Mouse (Mus musculus): Measurements from ENCODE around the gene Pdp2. TPM values are rescaled to one million over a fixed set of nuclear protein-coding genes. Genes with fewer than 3 reads are reported as not detected.
"Not testable (repeated sequence)": the region's sequence is repeated elsewhere in the genome, so short reads cannot be mapped to it uniquely, and the experiment has no call there.

Pdp2 gene
- polyA plus RNA-seq, 1 experiment from 2014 or later, result 17.6 TPM

GRCm38 (mm10) chr8:104640831-104641370 lies 49.6 kb downstream of the Pdp2 start:
- no peaks in the 10 kb centered on the region for H3K27me3 ChIP-seq
- ATAC-seq (ENCODE audit: low FRiP score), result peak; percentile 11; the same call in 1 of the 2 replicates
- peaks cover 31% of the 10 kb centered on the region for H3K36me3 ChIP-seq
- no peak overlapping the region for H3K27ac ChIP-seq
- peaks cover 23% of the 10 kb centered on the region for H3K4me1 ChIP-seq (replicated peaks)
- H3K4me2 ChIP-seq, result peak overlapping the region; percentile 95
- 10% methylated on average over 25 of the region's 25 CpGs for WGBS
- no peaks in the 10 kb centered on the region for H3K9me3 ChIP-seq
- peak overlapping the region; percentile 83 for H3K4me3 ChIP-seq
- peak overlapping the region; percentile 87 for H3K9ac ChIP-seq

- H3K9me3 ChIP-seq, result no peaks in the 10 kb centered on the region
- peaks cover 26% of the 10 kb centered on the region for H3K36me3 ChIP-seq
- peak within 1 kb of the TSS; percentile 87 for H3K9ac ChIP-seq
- under 1% methylated on average over 66 of the region's 66 CpGs for WGBS
- peaks cover 23% of the 10 kb centered on the region for H3K4me1 ChIP-seq (replicated peaks)
- peak; percentile 96 for ATAC-seq (ENCODE audit: low FRiP score)
- H3K4me2 ChIP-seq, result peak within 1 kb of the TSS; percentile 95
- peak within 1 kb of the TSS; percentile 83 for H3K27ac ChIP-seq
- H3K4me3 ChIP-seq, result peak within 1 kb of the TSS; percentile 83
- H3K27me3 ChIP-seq, result no peaks in the 10 kb centered on the region
These were observed 50.4 kb downstream of the Pdp2 start, which contains the start of gene Ciao2b for GRCm38 (mm10) chr8:104641426-104642323. TSS of gene Ciao2b (minus strand) at chr8:104641965.

GRCm38 (mm10) chr8:104642324-104642654 lies 51.0 kb downstream of the Pdp2 start:
- H3K4me3 ChIP-seq, result peak overlapping the region; percentile 83
- 76% methylated on average over 6 of the region's 6 CpGs for WGBS
- ATAC-seq (ENCODE audit: low FRiP score), result peak; percentile 55
- H3K9me3 ChIP-seq, result no peaks in the 10 kb centered on the region
- H3K4me2 ChIP-seq, result peak overlapping the region; percentile 95
- H3K4me1 ChIP-seq (replicated peaks), result peaks cover 23% of the 10 kb centered on the region
- H3K27ac ChIP-seq, result peak overlapping the region; percentile 83
- peaks cover 20% of the 10 kb centered on the region for H3K36me3 ChIP-seq
- H3K9ac ChIP-seq, result peak overlapping the region; percentile 87
- no peaks in the 10 kb centered on the region for H3K27me3 ChIP-seq

- H3K27ac ChIP-seq; H3K9me3 ChIP-seq; H3K4me2 ChIP-seq; H3K9ac ChIP-seq; H3K4me3 ChIP-seq; H3K27me3 ChIP-seq; H3K36me3 ChIP-seq; ATAC-seq (ENCODE audit: low FRiP score): not testable (repeated sequence)
- peaks cover 23% of the 10 kb centered on the region for H3K4me1 ChIP-seq (replicated peaks)
- 76% methylated on average over 3 of the region's 3 CpGs for WGBS
These were observed 52.9 kb downstream of the Pdp2 start for GRCm38 (mm10) chr8:104644187-104644586.

Other genes with a start within 250 kb of the Pdp2 start
- gene Cmtm4, start 195.6 kb upstream of the Pdp2 start, polyA plus RNA-seq (2015; fragmentation: Nextera tagmentation; extraction: Ambion mirVana), result 2.1 and 2.3 TPM in 2 replicates
- 115 and 120 TPM in 2 replicates for gene Dync1li2, start 148.4 kb upstream of the Pdp2 start, polyA plus RNA-seq (2015; fragmentation: Nextera tagmentation; extraction: Ambion mirVana)
- 0.35 and 0.36 TPM in 2 replicates for gene Terb1, start 81.5 kb upstream of the Pdp2 start, polyA plus RNA-seq (2015; fragmentation: Nextera tagmentation; extraction: Ambion mirVana)
- gene Nae1, start 56.8 kb upstream of the Pdp2 start, polyA plus RNA-seq (2015; fragmentation: Nextera tagmentation; extraction: Ambion mirVana), result 109 and 115 TPM in 2 replicates
- gene Car7, start 56.8 kb upstream of the Pdp2 start, polyA plus RNA-seq (2015; fragmentation: Nextera tagmentation; extraction: Ambion mirVana), result 2.1 and 2.8 TPM in 2 replicates
- not detected in 2 replicates for gene Cdh16, start 32.9 kb downstream of the Pdp2 start, polyA plus RNA-seq (2015; fragmentation: Nextera tagmentation; extraction: Ambion mirVana)
- 3.1 and 4.0 TPM in 2 replicates for gene Rrad, start 39.9 kb downstream of the Pdp2 start, polyA plus RNA-seq (2015; fragmentation: Nextera tagmentation; extraction: Ambion mirVana)
- 131 and 134 TPM in 2 replicates for gene Ciao2b, start 50.5 kb downstream of the Pdp2 start, polyA plus RNA-seq (2015; fragmentation: Nextera tagmentation; extraction: Ambion mirVana)
- not detected in 2 replicates for gene Ces2a, start 142.6 kb downstream of the Pdp2 start, polyA plus RNA-seq (2015; fragmentation: Nextera tagmentation; extraction: Ambion mirVana)
- gene Ces2b, start 240.1 kb downstream of the Pdp2 start, polyA plus RNA-seq (2015; fragmentation: Nextera tagmentation; extraction: Ambion mirVana), result 0.30 and 0.38 TPM in 2 replicates